Mouse (Mus musculus): Measurements from ENCODE around the gene Wipf3. TPM values are rescaled to one million over a fixed set of nuclear protein-coding genes. Genes with fewer than 3 reads are reported as not detected.

Wipf3 gene
- total and polyA plus RNA-seq, 3 experiments: 0.64 to 1.3 (median 1.2) TPM

- Histone ChIP-seq H3K27me3 (replicated peaks) (no peaks in the 10 kb centered on the region), H3K79me2 (replicated peaks; ENCODE audit: control insufficient read depth, extremely low read depth, insufficient read depth, poor library complexity, severe bottlenecking) (no peaks in the 10 kb centered on the region), H3K36me3 (replicated peaks in 1 of 2; ENCODE audit: control insufficient read depth in 1 of 2, insufficient read depth in 1 of 2, low read length in 1 of 2) (no peaks in the 10 kb centered on the region), H3K9me3 (replicated peaks; ENCODE audit: low read length) (peaks cover 2% of the 10 kb centered on the region), H3K4me1 (ENCODE audit: control insufficient read depth in 1 of 2, insufficient read depth in 2 of 2) (peaks cover 0 to 11% of the 10 kb centered on the region in 2 experiments; a peak in 2 of 4 replicates), H3K4me2 (ENCODE audit: insufficient read depth, low read depth, poor library complexity, severe bottlenecking) (no peak overlapping the region), H3K27ac (ENCODE audit: insufficient read depth, low read depth) (no peak overlapping the region), H3K4me3 (replicated peaks in 1 of 3; ENCODE audit: low read depth in 2 of 3, low read length in 2 of 3, poor library complexity in 1 of 3) (no peak overlapping the region), H3K9ac (ENCODE audit: insufficient read depth, low read depth) (no peak overlapping the region)
- in situ Hi-C loops (cut with MboI; ENCODE audit: low pct_ligation_motif_present, low pct_unique_long_range_greater_than_20kb, low sequenced_read_pairs) (no loop called here), dilution Hi-C loops (cut with MboI; ENCODE audit: extremely low pct_ligation_motif_present, extremely low pct_unique_long_range_greater_than_20kb, low sequenced_read_pairs) (no loop called here)
- no peak for DNase-seq (ENCODE audit: extremely low read depth)
- TF ChIP-seq ZC3H11A (IDR thresholded peaks at IDR 0.05; ENCODE audit: low read depth, low read length): no peak
- no peak for TF ChIP-seq ZNF384 (IDR thresholded peaks at IDR 0.05; ENCODE audit: low read depth, low read length)
- no peak for TF ChIP-seq RCOR1 (conservative IDR thresholded peaks at IDR 0.05; ENCODE audit: low read depth, low read length)
- TF ChIP-seq MEF2A (IDR thresholded peaks at IDR 0.05; ENCODE audit: borderline replicate concordance, low read depth, low read length): no peak
- TF ChIP-seq POLR2AphosphoS2 (IDR thresholded peaks at IDR 0.05; ENCODE audit: low read depth, low read length): no peak
- TF ChIP-seq GABPA (IDR thresholded peaks at IDR 0.05; ENCODE audit: insufficient replicate concordance, low read depth, low read length): no peak
- peak in 1 of 2 experiments; percentile 24; a peak in 2 of 4 replicates for TF ChIP-seq CTCF (conservative IDR thresholded peaks at IDR 0.05 in 1 of 2, IDR thresholded peaks at IDR 0.05 in 1 of 2; ENCODE audit: low read depth in 2 of 2, low read length in 2 of 2)
- TF ChIP-seq KAT2A (IDR thresholded peaks at IDR 0.05; ENCODE audit: insufficient replicate concordance, low read length): no peak
- peak; percentile 14; the same call in 1 of the 2 replicates for TF ChIP-seq SMC3 (IDR thresholded peaks at IDR 0.05; ENCODE audit: low read depth, low read length)
- TF ChIP-seq RAD21 (IDR thresholded peaks at IDR 0.05; ENCODE audit: low read depth, low read length): no peak
- no peak for TF ChIP-seq E2F4 (IDR thresholded peaks at IDR 0.05; ENCODE audit: insufficient replicate concordance, low read depth, low read length)
- TF ChIP-seq SIN3A (IDR thresholded peaks at IDR 0.05; ENCODE audit: low read length): no peak
- no peak for TF ChIP-seq ELF1 (IDR thresholded peaks at IDR 0.05; ENCODE audit: low read depth, low read length)
- no peak for TF ChIP-seq NELFE (IDR thresholded peaks at IDR 0.05; ENCODE audit: low read depth, low read length)
Observed at GRCm38 (mm10) chr6:54406116-54406515, 23.3 kb upstream of the Wipf3 start.

GRCm38 (mm10) chr6:54409271-54409670, 20.1 kb upstream of the Wipf3 start:
- Histone ChIP-seq H3K27me3 (replicated peaks) (no peaks in the 10 kb centered on the region), H3K9me3 (replicated peaks; ENCODE audit: low read length) (peaks cover 2% of the 10 kb centered on the region), H3K4me3 (replicated peaks in 1 of 3; ENCODE audit: low read depth in 2 of 3, low read length in 2 of 3, poor library complexity in 1 of 3) (no peak overlapping the region), H3K79me2 (replicated peaks; ENCODE audit: control insufficient read depth, extremely low read depth, insufficient read depth, poor library complexity, severe bottlenecking) (no peaks in the 10 kb centered on the region), H3K9ac (ENCODE audit: insufficient read depth, low read depth) (no peak overlapping the region), H3K4me2 (ENCODE audit: insufficient read depth, low read depth, poor library complexity, severe bottlenecking) (no peak overlapping the region), H3K4me1 (ENCODE audit: control insufficient read depth in 1 of 2, insufficient read depth in 2 of 2) (peaks cover 0 to 11% of the 10 kb centered on the region in 2 experiments; a peak in 2 of 4 replicates), H3K27ac (ENCODE audit: insufficient read depth, low read depth) (no peak overlapping the region), H3K36me3 (replicated peaks in 1 of 2; ENCODE audit: control insufficient read depth in 1 of 2, insufficient read depth in 1 of 2, low read length in 1 of 2) (no peaks in the 10 kb centered on the region)
- DNase-seq (ENCODE audit: extremely low read depth): no peak
- in situ Hi-C loops (cut with MboI; ENCODE audit: low pct_ligation_motif_present, low pct_unique_long_range_greater_than_20kb, low sequenced_read_pairs) (no loop called here), dilution Hi-C loops (cut with MboI; ENCODE audit: extremely low pct_ligation_motif_present, extremely low pct_unique_long_range_greater_than_20kb, low sequenced_read_pairs) (no loop called here)
- TF ChIP-seq ZC3H11A (IDR thresholded peaks at IDR 0.05; ENCODE audit: low read depth, low read length) (no peak), CHD1 (IDR thresholded peaks at IDR 0.05; ENCODE audit: low read depth, low read length) (no peak), CHD2 (IDR thresholded peaks at IDR 0.05; ENCODE audit: low read length) (no peak), SMC3 (IDR thresholded peaks at IDR 0.05; ENCODE audit: low read depth, low read length) (no peak), JUN (IDR thresholded peaks at IDR 0.05; ENCODE audit: insufficient read depth, low read depth, low read length) (no peak)
